Mouse (Mus musculus): ENCODE measurements at regions not wholly inside any gene's neighbourhood (a gene's known extent, or its start where the extent isn't known, plus 50 kb on each side); places are given as distances from the start of the nearest gene placed in this dataset.

GRCm38 (mm10) chr3:141051685-141052084 lies 160.5 kb downstream of the Pdha2 start:
- H3K9me3 ChIP-seq: no peaks in the 10 kb centered on the region
- H3K27me3 ChIP-seq: no peaks in the 10 kb centered on the region
- no peak overlapping the region for H3K27ac ChIP-seq
- WGBS: 83% methylated on average over 2 of the region's 2 CpGs
- no peak overlapping the region for H3K4me3 ChIP-seq
- H3K9ac ChIP-seq: no peak overlapping the region
- no peak overlapping the region for H3K4me2 ChIP-seq (replicated peaks)
- no peak for ATAC-seq (ENCODE audit: low FRiP score, low read depth)
- no peaks in the 10 kb centered on the region for H3K4me1 ChIP-seq
- no peaks in the 10 kb centered on the region for H3K36me3 ChIP-seq

DNA sequence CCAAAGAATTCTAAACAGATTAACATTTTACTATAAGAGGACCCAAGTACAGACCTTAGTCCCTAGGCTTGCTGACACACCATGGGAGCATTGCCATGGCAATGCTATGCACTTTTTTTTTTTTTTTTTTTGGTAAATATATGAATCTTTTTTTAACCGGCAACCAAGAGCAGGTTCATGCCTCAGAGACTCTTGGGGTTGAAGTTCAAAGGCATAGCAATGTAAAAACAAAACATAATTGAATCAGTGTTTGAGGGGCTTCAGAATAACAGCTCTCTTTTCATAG lies 197.9 kb downstream of the Pdha2 start:
- no peak for ATAC-seq (ENCODE audit: low FRiP score, low read depth)
- H3K4me2 ChIP-seq (replicated peaks): no peak overlapping the region
- no peak overlapping the region for H3K27ac ChIP-seq
- H3K27me3 ChIP-seq: no peaks in the 10 kb centered on the region
- no peaks in the 10 kb centered on the region for H3K36me3 ChIP-seq
- 81% methylated on average over 1 of the region's 1 CpGs for WGBS
- no peak overlapping the region for H3K4me3 ChIP-seq
- H3K9ac ChIP-seq: no peak overlapping the region
- H3K4me1 ChIP-seq: no peaks in the 10 kb centered on the region
- no peaks in the 10 kb centered on the region for H3K9me3 ChIP-seq

DNA sequence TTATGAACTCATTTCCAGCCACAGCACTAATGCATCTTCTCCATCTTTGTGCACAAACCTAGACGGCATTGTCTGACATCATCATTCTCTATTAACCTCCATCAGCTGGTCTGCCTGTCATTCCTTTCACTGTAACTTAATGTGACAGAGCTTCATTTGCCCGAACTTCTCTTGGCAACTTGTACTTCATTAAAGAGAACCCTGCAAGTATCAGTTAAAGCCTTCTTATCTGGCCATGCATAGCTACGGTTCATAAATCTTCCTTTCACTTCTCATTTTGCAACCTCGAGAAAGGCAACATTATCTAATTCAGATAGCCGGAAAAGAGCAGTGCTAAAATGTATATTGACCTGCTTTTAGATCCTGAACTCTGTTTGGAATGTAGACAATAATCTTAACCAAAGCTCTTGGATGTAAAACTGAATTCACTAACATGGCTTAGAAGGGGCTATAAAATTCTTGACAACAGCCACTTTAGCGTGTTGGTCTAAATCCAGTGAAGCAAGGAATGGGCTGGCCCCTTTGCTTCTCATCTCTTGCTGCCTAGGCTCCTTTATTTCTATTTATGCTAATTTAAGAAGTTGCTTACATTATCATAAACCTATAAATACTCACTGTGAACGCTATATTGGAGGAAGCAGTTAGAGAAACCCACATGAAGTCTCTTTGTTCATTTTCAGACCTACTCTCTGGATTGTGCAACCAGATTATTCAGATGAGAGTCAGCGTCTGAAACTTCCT lies 198.5 kb downstream of the Pdha2 start:
- no peaks in the 10 kb centered on the region for H3K4me1 ChIP-seq
- no peak overlapping the region for H3K27ac ChIP-seq
- WGBS: 63% methylated on average over 8 of the region's 8 CpGs
- H3K36me3 ChIP-seq: no peaks in the 10 kb centered on the region
- no peak overlapping the region for H3K4me3 ChIP-seq
- H3K27me3 ChIP-seq: no peaks in the 10 kb centered on the region
- H3K4me2 ChIP-seq (replicated peaks): no peak overlapping the region
- H3K9ac ChIP-seq: no peak overlapping the region
- ATAC-seq (ENCODE audit: low FRiP score, low read depth): no peak
- H3K9me3 ChIP-seq: no peaks in the 10 kb centered on the region

- Histone ChIP-seq H3K4me3 (no peak overlapping the region), H3K36me3 (no peaks in the 10 kb centered on the region), H3K9me3 (no peaks in the 10 kb centered on the region), H3K4me1 (no peaks in the 10 kb centered on the region), H3K9ac (no peak overlapping the region), H3K27me3 (no peaks in the 10 kb centered on the region), H3K4me2 (replicated peaks) (no peak overlapping the region), H3K27ac (no peak overlapping the region)
- no peak for ATAC-seq (ENCODE audit: low FRiP score, low read depth)
- WGBS: 81% methylated on average over 1 of the region's 1 CpGs
These were observed 199.2 kb downstream of the Pdha2 start for GRCm38 (mm10) chr3:141012976-141013375.

DNA sequence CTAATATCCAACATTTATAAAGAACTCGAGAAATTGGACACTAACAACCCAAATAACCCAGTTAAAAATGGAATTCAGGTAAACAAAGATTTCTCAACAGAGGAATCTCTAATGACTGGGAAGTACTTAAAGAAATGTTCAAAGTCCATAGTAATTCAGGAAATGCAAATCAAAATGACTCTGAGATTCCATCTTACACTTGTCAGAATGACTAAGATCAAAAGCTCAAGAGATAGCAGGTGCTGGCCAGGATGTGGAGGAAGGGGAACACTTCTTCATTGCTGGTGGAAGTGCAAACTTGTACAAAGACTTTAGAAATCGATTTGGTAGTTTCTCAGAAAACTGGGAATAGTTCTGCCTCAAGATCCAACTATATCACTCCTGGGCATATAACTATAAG lies 203.4 kb downstream of the Pdha2 start:
- Histone ChIP-seq H3K4me3 (no peak overlapping the region), H3K4me1 (no peaks in the 10 kb centered on the region), H3K36me3 (no peaks in the 10 kb centered on the region), H3K27me3 (no peaks in the 10 kb centered on the region), H3K9ac (no peak overlapping the region), H3K27ac (no peak overlapping the region), H3K9me3 (no peaks in the 10 kb centered on the region), H3K4me2 (replicated peaks) (no peak overlapping the region)
- no peak for ATAC-seq (ENCODE audit: low FRiP score, low read depth)
- WGBS: 78% methylated on average over 2 of the region's 2 CpGs

DNA sequence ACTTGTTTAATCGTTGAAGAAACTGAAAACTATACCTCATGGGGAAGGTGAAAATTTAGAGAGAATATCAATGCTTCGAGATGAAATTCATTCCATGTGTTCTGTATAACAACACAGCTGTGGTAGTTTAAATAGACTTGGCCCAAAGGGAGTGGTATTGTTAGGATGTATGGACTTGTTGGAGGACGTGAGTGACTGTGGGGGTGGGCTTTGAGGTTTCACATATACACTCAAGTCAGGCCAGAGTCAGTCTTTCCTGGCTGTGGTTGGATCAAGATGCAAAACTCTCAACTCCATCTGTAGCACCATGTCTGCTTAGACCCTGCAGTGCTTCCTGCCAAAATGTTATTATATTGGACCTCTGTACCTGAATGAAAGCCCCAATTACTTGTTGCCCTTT lies 206.3 kb downstream of the Pdha2 start:
- Histone ChIP-seq H3K9ac (no peak overlapping the region), H3K4me2 (replicated peaks) (no peak overlapping the region), H3K27ac (no peak overlapping the region), H3K4me1 (no peaks in the 10 kb centered on the region), H3K4me3 (no peak overlapping the region), H3K9me3 (no peaks in the 10 kb centered on the region), H3K36me3 (no peaks in the 10 kb centered on the region), H3K27me3 (no peaks in the 10 kb centered on the region)
- ATAC-seq (ENCODE audit: low FRiP score, low read depth): peak; percentile 81; the same call in 1 of the 2 replicates
- WGBS: 30% methylated on average over 3 of the region's 3 CpGs

GRCm38 (mm10) chr3:141003561-141003960 lies 208.6 kb downstream of the Pdha2 start:
- H3K4me1 ChIP-seq: no peaks in the 10 kb centered on the region
- no peaks in the 10 kb centered on the region for H3K27me3 ChIP-seq
- no peak overlapping the region for H3K4me2 ChIP-seq (replicated peaks)
- H3K9me3 ChIP-seq: no peaks in the 10 kb centered on the region
- H3K27ac ChIP-seq: no peak overlapping the region
- H3K4me3 ChIP-seq: no peak overlapping the region
- no peaks in the 10 kb centered on the region for H3K36me3 ChIP-seq
- WGBS: 83% methylated on average over 2 of the region's 2 CpGs
- no peak overlapping the region for H3K9ac ChIP-seq
- ATAC-seq (ENCODE audit: low FRiP score, low read depth): no peak

- Histone ChIP-seq H3K27me3 (no peaks in the 10 kb centered on the region), H3K4me1 (no peaks in the 10 kb centered on the region), H3K4me2 (replicated peaks) (no peak overlapping the region), H3K4me3 (no peak overlapping the region), H3K9me3 (no peaks in the 10 kb centered on the region), H3K36me3 (no peaks in the 10 kb centered on the region), H3K27ac (no peak overlapping the region), H3K9ac (no peak overlapping the region)
- WGBS: 56% methylated on average over 5 of the region's 5 CpGs
- no peak for ATAC-seq (ENCODE audit: low FRiP score, low read depth)
These were observed 223.9 kb downstream of the Pdha2 start for GRCm38 (mm10) chr3:140988247-140988646.

DNA sequence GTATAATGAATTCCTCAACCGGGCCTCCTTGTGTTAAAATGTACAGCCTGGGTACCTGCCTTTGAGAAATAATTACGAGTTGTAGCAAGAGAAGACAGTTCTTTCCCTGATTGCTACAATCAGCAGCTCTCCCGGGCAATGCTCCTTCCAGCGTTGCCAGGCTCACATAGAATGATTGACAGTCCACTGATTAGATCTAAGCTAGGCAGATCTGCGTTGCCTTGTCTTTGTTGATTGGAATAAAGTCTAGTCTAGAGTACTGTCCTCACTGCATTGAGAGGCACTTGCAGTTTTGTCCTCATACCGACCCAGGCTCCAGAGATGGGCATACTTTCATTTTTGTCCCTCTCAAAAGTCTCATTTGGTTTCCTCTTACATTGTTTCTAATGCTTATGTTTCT lies 238.6 kb downstream of the Pdha2 start:
- Histone ChIP-seq H3K9ac (no peak overlapping the region), H3K27ac (no peak overlapping the region), H3K4me2 (replicated peaks) (no peak overlapping the region), H3K27me3 (no peaks in the 10 kb centered on the region), H3K4me1 (no peaks in the 10 kb centered on the region), H3K4me3 (no peak overlapping the region), H3K36me3 (no peaks in the 10 kb centered on the region), H3K9me3 (no peaks in the 10 kb centered on the region)
- ATAC-seq (ENCODE audit: low FRiP score, low read depth): no peak
- 68% methylated on average over 6 of the region's 6 CpGs for WGBS

DNA sequence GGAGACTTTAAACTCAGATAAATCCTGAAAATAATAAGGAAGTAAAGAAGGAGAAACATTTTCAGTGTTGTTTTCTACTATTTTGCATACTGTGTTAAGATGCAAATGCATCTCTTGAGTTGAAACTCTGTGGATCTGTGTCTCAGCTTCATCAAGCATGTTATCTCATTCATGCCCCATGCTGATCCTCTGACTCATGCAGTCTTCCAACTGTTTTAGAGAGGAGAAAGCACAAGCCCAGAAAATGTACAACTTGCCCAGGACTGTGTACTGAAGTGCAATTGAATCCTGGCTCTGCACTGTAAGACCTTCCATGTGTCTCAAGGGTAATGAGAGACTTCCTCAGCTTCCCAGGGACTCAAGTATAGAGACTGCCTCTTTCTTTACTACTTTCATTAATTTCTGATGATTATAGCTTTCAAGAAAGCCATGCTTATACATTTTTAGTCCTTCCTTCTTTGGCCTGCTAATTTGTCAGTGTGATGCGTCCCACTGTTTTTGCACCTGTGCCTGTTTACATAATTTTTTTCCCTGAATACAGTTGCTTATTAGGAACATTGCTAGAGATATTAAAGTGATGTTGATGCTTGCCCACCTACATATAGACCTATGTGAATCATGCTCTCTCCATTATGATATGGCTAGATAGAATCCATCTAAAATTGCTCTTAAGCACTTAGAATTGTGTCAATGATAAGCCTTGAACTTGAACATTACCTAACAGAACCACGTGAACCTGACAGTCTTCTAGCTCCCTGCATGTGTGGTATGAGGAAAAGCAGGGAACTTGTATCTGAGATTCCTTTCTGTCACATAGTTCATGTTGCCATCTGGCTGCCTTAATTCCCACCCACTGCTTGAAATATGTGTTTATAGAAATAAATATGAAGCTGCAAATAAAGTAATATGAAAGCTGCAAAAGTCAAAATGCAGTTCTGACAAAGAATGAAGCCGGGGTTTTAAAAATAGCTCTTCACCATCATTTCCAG lies 242.0 kb downstream of the Pdha2 start:
- Histone ChIP-seq H3K27ac (no peak overlapping the region), H3K9me3 (no peaks in the 10 kb centered on the region), H3K36me3 (no peaks in the 10 kb centered on the region), H3K4me2 (replicated peaks) (no peak overlapping the region), H3K4me3 (no peak overlapping the region), H3K9ac (no peak overlapping the region), H3K27me3 (no peaks in the 10 kb centered on the region), H3K4me1 (no peaks in the 10 kb centered on the region)
- WGBS: 82% methylated on average over 3 of the region's 3 CpGs
- ATAC-seq (ENCODE audit: low FRiP score, low read depth): no peak

- WGBS: 78% methylated on average over 3 of the region's 3 CpGs
- Histone ChIP-seq H3K9ac (no peak overlapping the region), H3K27me3 (no peaks in the 10 kb centered on the region), H3K36me3 (no peaks in the 10 kb centered on the region), H3K27ac (no peak overlapping the region), H3K4me3 (no peak overlapping the region), H3K4me1 (no peaks in the 10 kb centered on the region), H3K4me2 (replicated peaks) (no peak overlapping the region), H3K9me3 (no peaks in the 10 kb centered on the region)
- ATAC-seq (ENCODE audit: low FRiP score, low read depth): no peak
These were observed 243.6 kb downstream of the Pdha2 start for GRCm38 (mm10) chr3:140968556-140968955.

DNA sequence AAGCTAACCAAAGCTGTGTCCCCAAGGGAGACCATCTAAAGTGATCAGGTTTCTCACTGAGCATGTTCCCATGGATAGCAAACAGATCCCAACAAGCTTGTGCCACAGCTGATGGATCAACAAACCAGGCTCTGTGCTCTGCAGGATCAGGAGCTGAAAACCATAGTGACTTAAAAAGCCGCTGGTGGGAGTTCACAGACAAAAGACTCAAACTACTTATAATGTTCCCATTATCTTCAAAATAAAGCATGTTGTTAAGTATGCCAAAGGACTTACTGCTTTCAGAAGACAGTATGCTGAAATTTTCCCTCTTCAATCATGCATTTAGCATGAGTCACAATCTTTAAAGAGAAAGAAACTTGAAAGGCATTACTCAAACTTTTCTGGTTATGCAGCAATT lies 254.5 kb downstream of the Pdha2 start:
- no peak overlapping the region for H3K9ac ChIP-seq
- no peaks in the 10 kb centered on the region for H3K9me3 ChIP-seq
- no peaks in the 10 kb centered on the region for H3K27me3 ChIP-seq
- 90% methylated on average over 1 of the region's 1 CpGs for WGBS
- H3K27ac ChIP-seq: no peak overlapping the region
- no peak overlapping the region for H3K4me2 ChIP-seq (replicated peaks)
- no peak for ATAC-seq (ENCODE audit: low FRiP score, low read depth)
- no peaks in the 10 kb centered on the region for H3K4me1 ChIP-seq
- H3K4me3 ChIP-seq: no peak overlapping the region
- no peaks in the 10 kb centered on the region for H3K36me3 ChIP-seq

Measured in limb, embryonic 13.5 days (tissue).